Mouse (Mus musculus) liver, embryonic 12.5 days (tissue): ENCODE results near the gene Tipin. TPM values are rescaled to one million over a fixed set of nuclear protein-coding genes. Genes with fewer than 3 reads are reported as not detected.
"Not testable (repeated sequence)": the region's sequence is repeated elsewhere in the genome, so short reads cannot be mapped to it uniquely, and the experiment has no call there.

Source experiments
- ATAC-seq: fragments of 200-750 bp; cut with Nextera tagmentation; 2 replicates; pipeline ENCODE4 v1.8.0; 2017; ENCODE audit warnings: moderate number of reproducible peaks, mild to moderate bottlenecking, moderate library complexity
- H3K27ac ChIP-seq: fragments of 300-500 bp; sonication (generic); 2 replicates; pipeline ENCODE4 v1.5.1; 2016; ENCODE audit warnings: mild to moderate bottlenecking
- H3K27me3 ChIP-seq: fragments of 300-500 bp; sonication (generic); replicated peaks from 2 replicates; pipeline ENCODE4 v1.6.1; 2016; ENCODE audit warnings: mild to moderate bottlenecking, moderate library complexity
- H3K36me3 ChIP-seq: fragments of 300-500 bp; sonication (generic); 2 replicates; pipeline ENCODE4 v1.6.1; 2016; ENCODE audit warnings: mild to moderate bottlenecking, moderate library complexity
- H3K4me1 ChIP-seq: fragments of 300-500 bp; sonication (generic); 2 replicates; pipeline ENCODE4 v1.6.1; 2016
- H3K4me2 ChIP-seq: fragments of 300-500 bp; sonication (generic); 2 replicates; pipeline ENCODE4 v1.6.1; 2016; ENCODE audit warnings: mild to moderate bottlenecking, moderate library complexity
- H3K4me3 ChIP-seq: fragments of 300-500 bp; sonication (generic); 2 replicates; pipeline ENCODE4 v1.5.1; 2016; ENCODE audit warnings: mild to moderate bottlenecking, moderate library complexity
- H3K9ac ChIP-seq: fragments of 300-500 bp; sonication (generic); 2 replicates; pipeline ENCODE4 v1.6.1; 2016; ENCODE audit warnings: mild to moderate bottlenecking, moderate library complexity
- H3K9me3 ChIP-seq: fragments of 300-500 bp; sonication (generic); replicated peaks from 2 replicates; pipeline ENCODE4 v1.6.1; 2016; ENCODE audit warnings: mild to moderate bottlenecking, moderate library complexity
- WGBS: fragments of 180-500 bp; shearing (Covaris S2); methylation state at CpG from one replicate; pipeline ENCODE4 v1.1.7; 2016; ENCODE audit not compliant: insufficient replicate concordance; 5-methylcytosine and 5-hydroxymethylcytosine counted together
- polyA plus RNA-seq: library from polyadenylated mRNA; unstranded; fragments of >200 nt; fragmentation: Nextera tagmentation; extraction: Ambion mirVana; gene quantifications from 2 replicates; pipeline ENCODE4 v1.2.1, GENCODE M21; 2016

Tipin gene
- polyA plus RNA-seq, 1 experiment from 2014 or later, result 280 TPM

- Histone ChIP-seq H3K36me3 (peaks cover 10% of the 10 kb centered on the region), H3K9me3 (no peaks in the 10 kb centered on the region), H3K27me3 (no peaks in the 10 kb centered on the region), H3K27ac (peak overlapping the region; percentile 90), H3K4me2 (peak overlapping the region; percentile 88), H3K4me3 (peak overlapping the region; percentile 92), H3K9ac (peak overlapping the region; percentile 84), H3K4me1 (peaks cover 38% of the 10 kb centered on the region)
- ATAC-seq, result no peak
- 2% methylated on average over 16 of the region's 16 CpGs for WGBS
These were observed 28.8 kb upstream of the Tipin start for GRCm38 (mm10) chr9:64252591-64253020.

- H3K9me3 ChIP-seq, result no peaks in the 10 kb centered on the region
- peak within 1 kb of the TSS; percentile 90 for H3K27ac ChIP-seq
- peak; percentile 92 for ATAC-seq
- H3K4me2 ChIP-seq, result peak within 1 kb of the TSS; percentile 88
- H3K9ac ChIP-seq, result peak within 1 kb of the TSS; percentile 84
- H3K27me3 ChIP-seq, result no peaks in the 10 kb centered on the region
- H3K4me1 ChIP-seq, result peaks cover 38% of the 10 kb centered on the region
- peak within 1 kb of the TSS; percentile 92 for H3K4me3 ChIP-seq
- H3K36me3 ChIP-seq, result peaks cover 10% of the 10 kb centered on the region
- under 1% methylated on average over 89 of the region's 89 CpGs for WGBS
These were observed 28.1 kb upstream of the Tipin start, which contains the start of gene Map2k1 for GRCm38 (mm10) chr9:64253021-64253904. TSS of gene Map2k1 (minus strand) at chr9:64253631.

GRCm38 (mm10) chr9:64255422-64255821 lies 26.0 kb upstream of the Tipin start:
- ATAC-seq, result no peak
- 51% methylated on average over 3 of the region's 3 CpGs for WGBS
- H3K27me3 ChIP-seq, result no peaks in the 10 kb centered on the region
- no peak overlapping the region for H3K27ac ChIP-seq
- H3K4me3 ChIP-seq, result no peak overlapping the region
- H3K4me2 ChIP-seq, result no peak overlapping the region
- H3K4me1 ChIP-seq, result peaks cover 32% of the 10 kb centered on the region
- H3K9ac ChIP-seq, result no peak overlapping the region
- H3K36me3 ChIP-seq, result peaks cover 3% of the 10 kb centered on the region; the same call in 1 of the 2 replicates
- no peaks in the 10 kb centered on the region for H3K9me3 ChIP-seq

- H3K4me3 ChIP-seq, result no peak overlapping the region
- no peaks in the 10 kb centered on the region; the same call in 1 of the 2 replicates for H3K36me3 ChIP-seq
- no peaks in the 10 kb centered on the region for H3K9me3 ChIP-seq
- WGBS, result 77% methylated on average over 3 of the region's 3 CpGs
- H3K9ac ChIP-seq, result no peak overlapping the region
- H3K4me1 ChIP-seq, result peaks cover 26% of the 10 kb centered on the region
- H3K27ac ChIP-seq, result no peak overlapping the region
- H3K27me3 ChIP-seq, result no peaks in the 10 kb centered on the region
- ATAC-seq, result no peak
- no peak overlapping the region for H3K4me2 ChIP-seq
These were observed 25.2 kb upstream of the Tipin start for GRCm38 (mm10) chr9:64256204-64256603.

GRCm38 (mm10) chr9:64259906-64260305 lies 21.5 kb upstream of the Tipin start:
- Histone ChIP-seq H3K9me3 (no peaks in the 10 kb centered on the region), H3K9ac (no peak overlapping the region), H3K4me3 (no peak overlapping the region), H3K27me3 (no peaks in the 10 kb centered on the region), H3K36me3 (no peaks in the 10 kb centered on the region), H3K27ac (no peak overlapping the region), H3K4me1 (peaks cover 5% of the 10 kb centered on the region; the same call in 1 of the 2 replicates), H3K4me2 (no peak overlapping the region)
- ATAC-seq, result no peak
- WGBS, result 83% methylated on average over 5 of the region's 5 CpGs

GRCm38 (mm10) chr9:64261023-64261422 lies 20.4 kb upstream of the Tipin start:
- peaks cover 5% of the 10 kb centered on the region; the same call in 1 of the 2 replicates for H3K4me1 ChIP-seq
- 75% methylated on average over 4 of the region's 4 CpGs for WGBS

GRCm38 (mm10) chr9:64264813-64265212 lies 16.6 kb upstream of the Tipin start:
- WGBS, result 35% methylated on average over 1 of the region's 1 CpGs
- no peak overlapping the region for H3K27ac ChIP-seq
- no peaks in the 10 kb centered on the region for H3K36me3 ChIP-seq
- ATAC-seq, result no peak
- H3K9ac ChIP-seq, result no peak overlapping the region
- H3K4me1 ChIP-seq, result no peaks in the 10 kb centered on the region
- H3K27me3 ChIP-seq, result no peaks in the 10 kb centered on the region
- H3K9me3 ChIP-seq, result no peaks in the 10 kb centered on the region
- no peak overlapping the region for H3K4me3 ChIP-seq
- H3K4me2 ChIP-seq, result no peak overlapping the region

More at GRCm38 (mm10) chr9:64261023-64261422, 20.4 kb upstream of the Tipin start:
- H3K27me3 ChIP-seq, result no peaks in the 10 kb centered on the region
- H3K4me2 ChIP-seq, result no peak overlapping the region
- no peaks in the 10 kb centered on the region for H3K36me3 ChIP-seq
- no peak for ATAC-seq
- H3K9me3 ChIP-seq, result no peaks in the 10 kb centered on the region
- no peak overlapping the region for H3K9ac ChIP-seq
- H3K27ac ChIP-seq, result no peak overlapping the region
- H3K4me3 ChIP-seq, result no peak overlapping the region

- no peaks in the 10 kb centered on the region for H3K36me3 ChIP-seq
- no peak for ATAC-seq
- H3K27me3 ChIP-seq, result no peaks in the 10 kb centered on the region
- no peak overlapping the region for H3K27ac ChIP-seq
- H3K4me1 ChIP-seq, result peaks cover 4% of the 10 kb centered on the region
- WGBS, result 69% methylated on average over 1 of the region's 1 CpGs
- no peak overlapping the region for H3K9ac ChIP-seq
- no peak overlapping the region for H3K4me2 ChIP-seq
- H3K9me3 ChIP-seq, result no peaks in the 10 kb centered on the region
- no peak overlapping the region for H3K4me3 ChIP-seq
These were observed 14.2 kb upstream of the Tipin start for GRCm38 (mm10) chr9:64267231-64267630.

GRCm38 (mm10) chr9:64268196-64268595 lies 13.2 kb upstream of the Tipin start:
- no peak overlapping the region for H3K27ac ChIP-seq
- no peaks in the 10 kb centered on the region for H3K27me3 ChIP-seq
- no peak overlapping the region for H3K4me3 ChIP-seq
- no peak overlapping the region for H3K4me2 ChIP-seq
- no peak for ATAC-seq
- 56% methylated on average over 10 of the region's 10 CpGs for WGBS
- H3K4me1 ChIP-seq, result peaks cover 7% of the 10 kb centered on the region
- H3K9ac ChIP-seq, result no peak overlapping the region
- no peaks in the 10 kb centered on the region for H3K36me3 ChIP-seq
- no peaks in the 10 kb centered on the region for H3K9me3 ChIP-seq

- not testable (repeated sequence) for ATAC-seq
These were observed 12.5 kb upstream of the Tipin start for GRCm38 (mm10) chr9:64268836-64269235.

GRCm38 (mm10) chr9:64271249-64271648 lies 10.1 kb upstream of the Tipin start:
- Histone ChIP-seq H3K36me3 (no peaks in the 10 kb centered on the region), H3K27ac (no peak overlapping the region), H3K4me2 (no peak overlapping the region), H3K9ac (no peak overlapping the region), H3K4me3 (no peak overlapping the region), H3K27me3 (no peaks in the 10 kb centered on the region), H3K4me1 (peaks cover 7% of the 10 kb centered on the region), H3K9me3 (no peaks in the 10 kb centered on the region)
- no peak for ATAC-seq
- 55% methylated on average over 3 of the region's 3 CpGs for WGBS

More at GRCm38 (mm10) chr9:64268836-64269235, 12.5 kb upstream of the Tipin start:
- not testable (repeated sequence) for H3K4me2 ChIP-seq, H3K4me3 ChIP-seq, H3K27ac ChIP-seq, H3K36me3 ChIP-seq, H3K9me3 ChIP-seq, H3K9ac ChIP-seq, H3K4me1 ChIP-seq, H3K27me3 ChIP-seq
- WGBS, result 86% methylated on average over 8 of the region's 8 CpGs

GRCm38 (mm10) chr9:64272611-64273010 lies 8.8 kb upstream of the Tipin start:
- WGBS, result 19% methylated on average over 7 of the region's 7 CpGs
- H3K4me3 ChIP-seq, result no peak overlapping the region
- H3K27me3 ChIP-seq, result no peaks in the 10 kb centered on the region
- H3K36me3 ChIP-seq, result no peaks in the 10 kb centered on the region
- no peaks in the 10 kb centered on the region for H3K9me3 ChIP-seq
- H3K4me1 ChIP-seq, result peaks cover 7% of the 10 kb centered on the region
- H3K9ac ChIP-seq, result no peak overlapping the region
- no peak for ATAC-seq
- no peak overlapping the region for H3K4me2 ChIP-seq
- no peak overlapping the region for H3K27ac ChIP-seq
